Mouse (Mus musculus): ENCODE measurements at regions not wholly inside any gene's neighbourhood (a gene's known extent, or its start where the extent isn't known, plus 50 kb on each side); places are given as distances from the start of the nearest gene placed in this dataset.

DNA sequence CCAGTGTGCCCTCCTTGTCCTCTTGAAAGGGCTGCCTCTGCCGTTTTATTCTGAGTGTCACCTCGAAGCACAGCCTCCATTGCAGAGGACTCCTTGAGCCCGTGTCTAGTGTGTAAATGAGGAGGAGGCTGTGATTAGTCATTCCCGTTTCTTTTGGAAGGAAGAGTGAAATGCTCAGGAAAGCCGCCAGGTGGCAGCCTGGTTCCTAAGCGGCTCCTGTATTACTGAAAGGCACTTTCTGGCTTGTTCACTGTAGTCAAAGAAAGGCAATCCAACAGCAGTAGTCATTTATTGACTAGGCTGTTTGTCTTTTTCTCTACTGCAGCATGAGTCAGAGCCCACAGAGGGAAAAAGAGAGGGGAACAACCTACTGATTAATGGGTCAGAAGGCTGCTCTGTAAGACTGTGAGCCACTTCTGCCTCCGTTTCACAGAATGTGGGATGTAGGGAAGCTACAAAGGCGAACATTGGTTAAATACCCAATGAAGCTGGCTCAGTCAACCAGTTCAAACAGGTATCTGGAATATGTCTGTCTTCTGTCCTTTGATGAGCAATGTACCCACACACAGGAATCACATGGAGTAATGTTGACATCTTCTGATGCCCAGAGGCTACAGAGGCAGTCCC, 103.2 kb upstream of the Cwc22 start:
- peak; percentile 65 to 79 for TF ChIP-seq CTCF (conservative IDR thresholded peaks at IDR 0.05 in 1 of 2, IDR thresholded peaks at IDR 0.05 in 1 of 2; ENCODE audit: low read depth in 2 of 2, low read length in 2 of 2)
- no peak for TF ChIP-seq POLR2A (IDR thresholded peaks at IDR 0.05; ENCODE audit: low read depth, low read length)
- TF ChIP-seq GABPA (IDR thresholded peaks at IDR 0.05; ENCODE audit: insufficient replicate concordance, low read depth, low read length) = no peak
- peak; percentile 45; the same call in 1 of the 2 replicates for TF ChIP-seq ZC3H11A (IDR thresholded peaks at IDR 0.05; ENCODE audit: low read depth, low read length)
- 0 out of 2 replicates have a peak, but pooled peaks have one; percentile 23 for TF ChIP-seq TCF12 (IDR thresholded peaks at IDR 0.05; ENCODE audit: low read depth, low read length)
- no peak for TF ChIP-seq HCFC1 (IDR thresholded peaks at IDR 0.05; ENCODE audit: low read depth, low read length)
- TF ChIP-seq ZNF384 (IDR thresholded peaks at IDR 0.05; ENCODE audit: low read depth, low read length) = no peak
- TF ChIP-seq MXI1 (IDR thresholded peaks at IDR 0.05; ENCODE audit: low read depth, low read length) = no peak
- no peak for TF ChIP-seq ELF1 (IDR thresholded peaks at IDR 0.05; ENCODE audit: low read depth, low read length)
- no peak for TF ChIP-seq BHLHE40 (IDR thresholded peaks at IDR 0.05; ENCODE audit: low read depth, low read length)
- no peak for TF ChIP-seq JUND (conservative IDR thresholded peaks at IDR 0.05; ENCODE audit: low read depth, low read length)
